Mouse (Mus musculus) fat pad, adult 2 months (tissue): ENCODE measurements around the gene Rnf220.

ENCODE experiments used
- DNase-seq: peaks from one replicate; pipeline ENCODE4 v3.0.0-alpha.2; 2011; ENCODE audit warnings: low read depth, low spot score; ENCODE audit errors: extremely low read depth

Rnf220 gene

GRCm38 (mm10) chr4:117352071-117352470 lies 144.8 kb downstream of the Rnf220 start:
- DNase-seq = no peak

- DNase-seq = no peak
These were observed 146.6 kb downstream of the Rnf220 start for GRCm38 (mm10) chr4:117350139-117350693.

GRCm38 (mm10) chr4:117349327-117349726 lies 147.5 kb downstream of the Rnf220 start:
- no peak for DNase-seq

- DNase-seq = no peak
These were observed 150.8 kb downstream of the Rnf220 start for GRCm38 (mm10) chr4:117346025-117346424.

- no peak for DNase-seq
These were observed 153.5 kb downstream of the Rnf220 start for GRCm38 (mm10) chr4:117343385-117343784.

- no peak for DNase-seq
These were observed 154.1 kb downstream of the Rnf220 start for GRCm38 (mm10) chr4:117342751-117343150.

GRCm38 (mm10) chr4:117341282-117341681 lies 155.6 kb downstream of the Rnf220 start:
- no peak for DNase-seq

GRCm38 (mm10) chr4:117339796-117340195 lies 157.1 kb downstream of the Rnf220 start:
- no peak for DNase-seq

GRCm38 (mm10) chr4:117330836-117331475 lies 165.9 kb downstream of the Rnf220 start:
- no peak for DNase-seq

- DNase-seq = no peak
These were observed 166.7 kb downstream of the Rnf220 start for GRCm38 (mm10) chr4:117330132-117330531.

GRCm38 (mm10) chr4:117326915-117327314 lies 169.9 kb downstream of the Rnf220 start:
- DNase-seq = no peak

- DNase-seq = no peak
These were observed 171.8 kb downstream of the Rnf220 start for GRCm38 (mm10) chr4:117325076-117325475.

- DNase-seq = no peak
These were observed 173.1 kb downstream of the Rnf220 start for GRCm38 (mm10) chr4:117323515-117324344.

- DNase-seq = no peak
These were observed 175.8 kb downstream of the Rnf220 start for GRCm38 (mm10) chr4:117321011-117321410.

- no peak for DNase-seq
These were observed 178.3 kb downstream of the Rnf220 start for GRCm38 (mm10) chr4:117318508-117318907.

GRCm38 (mm10) chr4:117317701-117318190 lies 179.1 kb downstream of the Rnf220 start:
- no peak for DNase-seq

GRCm38 (mm10) chr4:117316800-117317199 lies 180.1 kb downstream of the Rnf220 start:
- DNase-seq = no peak

GRCm38 (mm10) chr4:117314849-117315500 lies 181.9 kb downstream of the Rnf220 start:
- no peak for DNase-seq

- DNase-seq = no peak
These were observed 183.8 kb downstream of the Rnf220 start for GRCm38 (mm10) chr4:117313085-117313424.

- no peak for DNase-seq
These were observed 184.3 kb downstream of the Rnf220 start for GRCm38 (mm10) chr4:117312416-117313084.

GRCm38 (mm10) chr4:117311891-117312290 lies 185.0 kb downstream of the Rnf220 start:
- DNase-seq = no peak
